Comparison of ENCODE assay signal across 28 mouse cellular contexts in the genomic region with DNA sequence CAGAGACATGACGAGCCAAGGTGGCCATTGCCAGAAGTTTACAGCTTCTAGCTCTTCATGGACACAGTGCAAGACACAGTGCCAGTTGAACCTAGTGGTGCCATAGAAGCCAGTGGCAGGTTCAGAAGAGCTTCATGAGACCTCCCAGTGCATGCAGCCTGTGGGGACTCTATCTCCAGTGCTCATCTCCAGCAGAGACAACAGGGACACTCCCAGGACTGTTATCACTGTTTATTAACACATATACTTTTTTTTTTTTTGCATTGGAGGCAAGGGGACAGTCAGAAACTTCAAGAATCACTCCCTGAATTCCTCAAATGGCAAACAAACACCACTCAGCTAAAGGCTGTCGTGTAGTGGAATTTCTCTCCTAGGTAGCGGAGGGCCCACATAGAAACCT. TPM values are rescaled to one million over a fixed set of nuclear protein-coding genes. Genes with fewer than 3 reads are reported as not detected.
DNase-seq lines count a peak whose midpoint lies in the region; ATAC-seq and TF ChIP-seq lines count a peak whose summit lies in the region.
"Had no signal": no experiment of that assay in that cellular context is flagged by ENCODE, and none has a peak within 500 bp of the region (broad histone marks: within the 10 kb centered on the region; RNA-seq: fewer than 3 reads in every experiment).

No protein-coding gene starts in this region.

- no peak for TF ChIP-seq CTCF in spleen, adult 2 months (IDR thresholded peaks at IDR 0.05; ENCODE audit: extremely low read depth, insufficient read depth, insufficient read length, insufficient replicate concordance)

- H3K9me3 ChIP-seq in liver, embryonic 15.5 days (replicated peaks), result no peaks in the 10 kb centered on the region
- H3K9me3 ChIP-seq: G1E; heart, embryonic 13.5 days; hindbrain, embryonic 10.5 days; hindbrain, embryonic 15.5 days; kidney, embryonic 15.5 days; midbrain, embryonic 10.5 days; midbrain, embryonic 15.5 days; neural tube, embryonic 15.5 days had no signal

- 92% methylated on average over 3 of the region's 3 CpGs for WGBS in spleen, adult 2 months
- 61% methylated on average over 3 of the region's 3 CpGs for WGBS in liver, embryonic 15.5 days (ENCODE audit: insufficient replicate concordance)

- peak overlapping the region; percentile 41 for H3K9ac ChIP-seq in liver, embryonic 15.5 days
- H3K9ac ChIP-seq: heart, embryonic 13.5 days; hindbrain, embryonic 15.5 days; kidney, embryonic 15.5 days; midbrain, embryonic 15.5 days; neural tube, embryonic 15.5 days had no signal

- DNase-seq in spleen, adult 2 months (ENCODE audit: low read depth in 1 of 2, low spot score in 2 of 2), result no peak
- no peak for DNase-seq in spleen, postnatal 14 days (ENCODE audit: low spot score in 2 of 2)
- peak; percentile 39 for DNase-seq in liver
- no peak for DNase-seq in lung, postnatal 4 days
- no peak for DNase-seq in frontal cortex, postnatal 10 days (ENCODE audit: low spot score in 2 of 2)
- no peak for DNase-seq in urinary bladder, postnatal 10 days (ENCODE audit: low spot score)
- DNase-seq: adrenal gland, postnatal 10 days; cerebellum, adult 2 months; gastrocnemius, adult 2 months; heart, adult 2 months; heart, postnatal 14 days; kidney, adult 11 months; kidney, postnatal 25 days; lung, postnatal 36 days; retina, postnatal 1 day; right cerebral cortex, postnatal 25 days had no signal

- H3K27me3 ChIP-seq in spleen, adult 2 months (ENCODE audit: control insufficient read depth, insufficient read depth, low read length), result no peaks in the 10 kb centered on the region
- no peaks in the 10 kb centered on the region for H3K27me3 ChIP-seq in liver, embryonic 15.5 days
- H3K27me3 ChIP-seq: heart, embryonic 13.5 days; kidney, embryonic 15.5 days; midbrain, embryonic 15.5 days; neural tube, embryonic 15.5 days; Patski had no signal

- H3K4me2 ChIP-seq in liver, embryonic 15.5 days, result peak overlapping the region; percentile 64
- H3K4me2 ChIP-seq: heart, embryonic 13.5 days; hindbrain, embryonic 15.5 days; kidney, embryonic 15.5 days; midbrain, embryonic 15.5 days; neural tube, embryonic 15.5 days had no signal

- 0 out of 2 replicates have a peak, but pooled peaks have one; percentile 11 for ATAC-seq in liver, embryonic 15.5 days (ENCODE audit: insufficient read depth)
- ATAC-seq: forebrain, embryonic 14.5 days; inflammation-experienced regulatory T-cells, adult 6 months; midbrain, embryonic 15.5 days; Patski had no signal

- H3K36me3 ChIP-seq in spleen, adult 2 months (ENCODE audit: control insufficient read depth, insufficient read depth, low read length), result no peaks in the 10 kb centered on the region
- H3K36me3 ChIP-seq in liver, embryonic 15.5 days (replicated peaks), result peaks cover 14% of the 10 kb centered on the region; the same call in 1 of the 2 replicates
- H3K36me3 ChIP-seq: G1E; hindbrain, embryonic 10.5 days; midbrain, embryonic 10.5 days had no signal

- H3K27ac ChIP-seq in spleen, adult 2 months (ENCODE audit: insufficient read depth, low read length), result peak overlapping the region; percentile 30; the same call in 1 of the 2 replicates
- H3K27ac ChIP-seq in liver, embryonic 15.5 days (replicated peaks), result peak overlapping the region; percentile 92
- H3K27ac ChIP-seq: gastrocnemius, adult 2 months; heart, adult 2 months; heart, embryonic 13.5 days; hindbrain, embryonic 10.5 days; hindbrain, embryonic 15.5 days; kidney, embryonic 15.5 days; midbrain, embryonic 10.5 days; midbrain, embryonic 15.5 days; neural tube, embryonic 15.5 days had no signal

- TF ChIP-seq POLR2A in spleen, adult 2 months (IDR thresholded peaks at IDR 0.05; ENCODE audit: low read depth, low read length), result no peak

- no peak overlapping the region for H3K4me3 ChIP-seq in spleen, adult 2 months (ENCODE audit: extremely low read depth, insufficient read depth, insufficient read length)
- peak overlapping the region; percentile 32 for H3K4me3 ChIP-seq in liver, embryonic 15.5 days (replicated peaks)
- H3K4me3 ChIP-seq: gastrocnemius, adult 2 months; heart, adult 2 months; heart, embryonic 13.5 days; hindbrain, embryonic 10.5 days; hindbrain, embryonic 15.5 days; kidney, embryonic 15.5 days; midbrain, embryonic 10.5 days; midbrain, embryonic 15.5 days; neural tube, embryonic 15.5 days had no signal

- H3K4me1 ChIP-seq in spleen, adult 2 months (ENCODE audit: control insufficient read depth, insufficient read depth, insufficient read length), result no peaks in the 10 kb centered on the region
- H3K4me1 ChIP-seq in liver, embryonic 15.5 days (replicated peaks), result peaks cover 47% of the 10 kb centered on the region
- H3K4me1 ChIP-seq: heart, embryonic 13.5 days; hindbrain, embryonic 10.5 days; hindbrain, embryonic 15.5 days; kidney, embryonic 15.5 days; midbrain, embryonic 10.5 days; midbrain, embryonic 15.5 days; neural tube, embryonic 15.5 days had no signal

RNA-seq across cellular contexts. Expression of a gene that starts 24.0 kb away (rescaled TPM):
- 50.2 and 58.1 TPM in 2 replicates for polyA plus RNA-seq in spleen, adult 2 months (2012; rRNA removed)
- 30.4 and 31.5 TPM in 2 replicates for polyA plus RNA-seq in liver, embryonic 15.5 days (2015; fragmentation: Nextera tagmentation; extraction: Ambion mirVana)

RNA-seq across cellular contexts. Expression of a gene that starts 24.1 kb away (rescaled TPM):
- 9.7 and 10.4 TPM in 2 replicates for polyA plus RNA-seq in spleen, adult 2 months (2012; rRNA removed)
- polyA plus RNA-seq in liver, embryonic 15.5 days (2015; fragmentation: Nextera tagmentation; extraction: Ambion mirVana), result 8.9 and 9.8 TPM in 2 replicates

RNA-seq across cellular contexts. Expression of a gene that starts 58.5 kb away (rescaled TPM):
- polyA plus RNA-seq in spleen, adult 2 months (2012; rRNA removed), result 56.5 and 63.1 TPM in 2 replicates
- 85.9 and 94.7 TPM in 2 replicates for polyA plus RNA-seq in liver, embryonic 15.5 days (2015; fragmentation: Nextera tagmentation; extraction: Ambion mirVana)
